Mouse (Mus musculus): ENCODE results near the gene Snd1. TPM values are rescaled to one million over a fixed set of nuclear protein-coding genes. Genes with fewer than 3 reads are reported as not detected.
A peak's percentile ranks its signal among the peaks of the same experiment; 100 is the strongest.

The Snd1 gene
- total and polyA plus RNA-seq, 2 experiments from 2014 or later: 54.7 to 120 TPM

DNA sequence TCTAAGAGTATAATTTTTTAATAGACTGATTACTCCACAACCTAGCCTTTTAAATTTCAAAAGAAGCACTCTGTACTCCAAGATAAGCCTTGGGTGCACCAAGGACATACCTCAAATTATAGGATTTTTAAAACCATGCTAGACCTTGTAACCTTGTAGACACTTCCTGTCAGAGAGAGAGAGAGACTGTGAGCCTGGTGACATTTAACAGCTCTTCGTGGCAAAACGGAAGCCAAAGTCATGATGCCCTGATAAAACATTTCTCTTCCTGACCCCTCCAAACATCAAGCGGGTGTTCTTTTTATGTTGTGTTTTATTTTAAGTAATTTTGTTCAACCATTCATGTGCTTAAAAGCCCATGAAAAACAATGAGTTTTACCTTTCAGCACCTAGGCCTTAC lies 316.9 kb downstream of the Snd1 start:
- H3K9me3 ChIP-seq (replicated peaks; ENCODE audit: control insufficient read depth, low read length): no peaks in the 10 kb centered on the region
- DNase-seq (ENCODE audit: low spot score): no peak
- H3K4me2 ChIP-seq (ENCODE audit: low read depth, low read length): no peak overlapping the region
- TF ChIP-seq EP300 (IDR thresholded peaks at IDR 0.05; ENCODE audit: low read depth) (no peak), CTCF (IDR thresholded peaks at IDR 0.05; ENCODE audit: low read depth) (no peak)
- ATAC-seq (ENCODE audit: insufficient read depth, low read depth): no peak
- no peak overlapping the region for H3K27ac ChIP-seq (ENCODE audit: low read depth)
- H3K4me1 ChIP-seq (ENCODE audit: control insufficient read depth, insufficient read depth): peaks cover 4% of the 10 kb centered on the region; the same call in 1 of the 2 replicates
- no peak overlapping the region for H3K4me3 ChIP-seq (ENCODE audit: low read depth, low read length)
- no peaks in the 10 kb centered on the region for H3K27me3 ChIP-seq (ENCODE audit: control insufficient read depth, insufficient read depth, low read length)
- H3K9ac ChIP-seq (replicated peaks; ENCODE audit: low read depth, low read length): no peak overlapping the region
- 61% methylated on average over 3 of the region's 3 CpGs for WGBS
- H3K36me3 ChIP-seq (replicated peaks; ENCODE audit: control insufficient read depth, insufficient read depth, low read length): peaks cover 17% of the 10 kb centered on the region

DNA sequence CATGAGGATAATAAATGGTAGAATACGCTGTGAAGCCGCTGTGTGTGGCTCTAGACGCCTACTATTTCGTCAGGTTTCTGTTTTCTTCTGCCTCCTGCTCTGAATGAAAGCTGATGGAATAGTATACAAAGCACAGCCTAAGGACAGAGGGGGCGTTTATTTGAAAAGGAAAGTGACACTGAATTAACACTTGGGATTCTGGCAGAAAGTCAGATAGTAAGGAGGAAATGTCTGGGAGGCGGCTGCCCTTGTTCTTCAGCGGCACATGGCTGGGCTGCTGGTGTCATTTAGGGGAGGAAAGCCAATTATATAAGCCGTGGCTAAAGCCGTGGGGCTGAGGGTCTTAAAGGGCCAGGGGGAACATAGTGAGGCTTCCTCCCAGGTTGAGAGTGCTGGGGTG lies 320.4 kb downstream of the Snd1 start:
- 56% methylated on average over 9 of the region's 9 CpGs for WGBS
- H3K4me3 ChIP-seq (ENCODE audit: low read depth, low read length): no peak overlapping the region
- H3K4me2 ChIP-seq (ENCODE audit: low read depth, low read length): no peak overlapping the region
- H3K9me3 ChIP-seq (replicated peaks; ENCODE audit: control insufficient read depth, low read length): no peaks in the 10 kb centered on the region
- TF ChIP-seq CTCF (IDR thresholded peaks at IDR 0.05; ENCODE audit: low read depth) (no peak), EP300 (IDR thresholded peaks at IDR 0.05; ENCODE audit: low read depth) (no peak)
- 0 out of 2 replicates have a peak, but pooled peaks have one; percentile 24 for ATAC-seq (ENCODE audit: insufficient read depth, low read depth)
- H3K4me1 ChIP-seq (ENCODE audit: control insufficient read depth, insufficient read depth): no peaks in the 10 kb centered on the region
- no peak for DNase-seq (ENCODE audit: low spot score)
- peaks cover 14% of the 10 kb centered on the region for H3K36me3 ChIP-seq (replicated peaks; ENCODE audit: control insufficient read depth, insufficient read depth, low read length)
- no peaks in the 10 kb centered on the region for H3K27me3 ChIP-seq (ENCODE audit: control insufficient read depth, insufficient read depth, low read length)
- H3K27ac ChIP-seq (ENCODE audit: low read depth): no peak overlapping the region
- H3K9ac ChIP-seq (replicated peaks; ENCODE audit: low read depth, low read length): no peak overlapping the region

DNA sequence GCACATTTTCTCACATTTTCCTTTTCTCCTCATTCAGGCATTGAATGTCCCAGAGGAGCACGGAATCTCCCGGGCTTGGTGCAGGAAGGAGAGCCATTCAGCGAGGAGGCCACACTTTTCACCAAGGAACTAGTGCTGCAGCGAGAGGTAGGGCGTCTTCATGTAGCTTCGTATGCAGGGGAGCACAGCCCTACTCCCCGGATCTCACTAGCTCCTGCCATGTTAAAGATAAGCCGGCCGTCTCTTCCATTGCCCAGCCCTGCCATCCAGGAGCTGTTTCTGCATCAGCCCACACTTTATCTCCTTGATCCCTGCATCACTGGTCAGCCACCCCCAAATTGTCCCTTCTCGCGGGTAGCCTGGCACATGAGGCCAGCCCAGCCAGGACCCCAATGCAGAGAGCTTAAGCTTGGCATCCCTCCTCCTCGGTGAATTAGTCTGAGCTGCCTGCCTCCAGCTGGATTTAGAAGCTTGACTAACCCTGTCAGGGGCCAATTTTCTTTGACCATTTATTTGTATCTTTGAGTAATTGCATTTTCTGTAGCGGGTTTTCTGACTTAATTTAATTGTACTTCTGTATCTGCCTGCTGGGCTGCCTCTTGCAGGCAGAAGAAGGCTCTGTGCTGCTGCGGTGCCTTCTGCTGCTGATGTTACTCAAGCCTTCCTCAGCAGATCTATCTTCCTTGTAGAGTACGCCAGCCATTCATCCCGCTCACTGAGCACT lies 321.0 kb downstream of the Snd1 start:
- H3K4me1 ChIP-seq (ENCODE audit: control insufficient read depth, insufficient read depth): no peaks in the 10 kb centered on the region
- TF ChIP-seq CTCF (IDR thresholded peaks at IDR 0.05; ENCODE audit: low read depth) (no peak), EP300 (IDR thresholded peaks at IDR 0.05; ENCODE audit: low read depth) (no peak)
- H3K36me3 ChIP-seq (replicated peaks; ENCODE audit: control insufficient read depth, insufficient read depth, low read length): peaks cover 14% of the 10 kb centered on the region
- no peak overlapping the region for H3K4me2 ChIP-seq (ENCODE audit: low read depth, low read length)
- DNase-seq (ENCODE audit: low spot score): no peak
- H3K9me3 ChIP-seq (replicated peaks; ENCODE audit: control insufficient read depth, low read length): no peaks in the 10 kb centered on the region
- H3K9ac ChIP-seq (replicated peaks; ENCODE audit: low read depth, low read length): no peak overlapping the region
- 84% methylated on average over 16 of the region's 16 CpGs for WGBS
- no peaks in the 10 kb centered on the region for H3K27me3 ChIP-seq (ENCODE audit: control insufficient read depth, insufficient read depth, low read length)
- no peak overlapping the region for H3K4me3 ChIP-seq (ENCODE audit: low read depth, low read length)
- no peak for ATAC-seq (ENCODE audit: insufficient read depth, low read depth)
- H3K27ac ChIP-seq (ENCODE audit: low read depth): no peak overlapping the region

DNA sequence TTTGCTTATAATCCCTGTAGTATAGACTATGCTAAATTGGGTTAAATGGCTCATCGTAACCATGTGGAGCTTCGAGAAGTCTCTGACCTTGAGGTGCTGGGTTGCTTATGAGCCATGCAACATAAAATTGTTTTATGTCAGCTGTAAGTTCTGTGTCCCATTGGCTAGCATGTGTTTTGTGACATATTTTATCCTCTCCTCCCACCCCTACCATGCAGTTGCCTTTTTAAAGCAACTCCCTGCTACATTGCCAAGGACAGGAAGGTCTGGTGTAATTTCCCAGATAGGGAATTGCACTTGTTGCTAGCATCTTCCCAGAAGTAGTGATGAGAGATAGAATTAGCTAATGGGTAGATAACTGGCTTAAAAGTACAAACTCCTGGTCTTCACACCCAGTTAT lies 324.9 kb downstream of the Snd1 start:
- no peak for ATAC-seq (ENCODE audit: insufficient read depth, low read depth)

DNA sequence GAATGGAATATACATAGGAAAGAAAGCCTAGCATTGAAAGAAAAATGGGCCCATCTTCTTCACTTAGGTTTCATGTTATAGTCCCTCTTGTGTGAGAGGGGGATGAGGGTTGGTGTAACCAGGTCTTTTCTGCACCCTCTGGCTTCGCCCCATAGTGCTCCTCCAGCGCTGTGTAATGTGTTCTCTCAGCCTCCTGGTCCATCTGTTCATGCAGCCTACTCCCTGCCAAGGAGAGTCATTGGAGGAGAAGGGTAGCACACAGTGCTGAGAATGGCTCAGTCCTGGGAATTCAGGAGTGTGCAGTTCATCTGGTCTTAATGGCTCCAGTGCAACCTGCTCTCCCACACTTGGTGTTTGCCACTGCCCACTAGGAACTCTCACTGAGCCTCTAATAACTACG lies 326.0 kb downstream of the Snd1 start:
- Histone ChIP-seq H3K9ac (replicated peaks; ENCODE audit: low read depth, low read length) (no peak overlapping the region), H3K27ac (ENCODE audit: low read depth) (no peak overlapping the region), H3K4me2 (ENCODE audit: low read depth, low read length) (no peak overlapping the region), H3K36me3 (replicated peaks; ENCODE audit: control insufficient read depth, insufficient read depth, low read length) (peaks cover 8% of the 10 kb centered on the region), H3K9me3 (replicated peaks; ENCODE audit: control insufficient read depth, low read length) (no peaks in the 10 kb centered on the region), H3K4me3 (ENCODE audit: low read depth, low read length) (no peak overlapping the region), H3K27me3 (ENCODE audit: control insufficient read depth, insufficient read depth, low read length) (no peaks in the 10 kb centered on the region), H3K4me1 (ENCODE audit: control insufficient read depth, insufficient read depth) (no peaks in the 10 kb centered on the region)
- ATAC-seq (ENCODE audit: insufficient read depth, low read depth) (no peak), DNase-seq (ENCODE audit: low spot score) (no peak)
- 81% methylated on average over 3 of the region's 3 CpGs for WGBS
- TF ChIP-seq CTCF (IDR thresholded peaks at IDR 0.05; ENCODE audit: low read depth) (no peak), EP300 (IDR thresholded peaks at IDR 0.05; ENCODE audit: low read depth) (no peak)

More for the DNA sequence above, 324.9 kb downstream of the Snd1 start:
- Histone ChIP-seq H3K4me1 (ENCODE audit: control insufficient read depth, insufficient read depth) (no peaks in the 10 kb centered on the region), H3K27ac (ENCODE audit: low read depth) (no peak overlapping the region), H3K4me2 (ENCODE audit: low read depth, low read length) (no peak overlapping the region), H3K36me3 (replicated peaks; ENCODE audit: control insufficient read depth, insufficient read depth, low read length) (peaks cover 14% of the 10 kb centered on the region), H3K9ac (replicated peaks; ENCODE audit: low read depth, low read length) (no peak overlapping the region), H3K4me3 (ENCODE audit: low read depth, low read length) (no peak overlapping the region), H3K27me3 (ENCODE audit: control insufficient read depth, insufficient read depth, low read length) (no peaks in the 10 kb centered on the region), H3K9me3 (replicated peaks; ENCODE audit: control insufficient read depth, low read length) (no peaks in the 10 kb centered on the region)
- DNase-seq (ENCODE audit: low spot score): no peak
- WGBS: 93% methylated on average over 2 of the region's 2 CpGs
- TF ChIP-seq CTCF (IDR thresholded peaks at IDR 0.05; ENCODE audit: low read depth) (no peak), EP300 (IDR thresholded peaks at IDR 0.05; ENCODE audit: low read depth) (no peak)
